Mouse (Mus musculus) thymus, postnatal 0 days (tissue): ENCODE data around the gene Igsf11. TPM values are rescaled to one million over a fixed set of nuclear protein-coding genes. Genes with fewer than 3 reads are reported as not detected.

ENCODE experiments used
- polyA plus RNA-seq: library from polyadenylated mRNA; unstranded; fragments of >200 nt; fragmentation: Nextera tagmentation; extraction: Ambion mirVana; gene quantifications from 2 replicates; pipeline ENCODE4 v1.2.1, GENCODE M21; 2015

Gene Igsf11
- polyA plus RNA-seq, 1 experiment from 2014 or later, result not detected

Other genes with a start within 250 kb of the Igsf11 start
- 3.9 and 5.7 TPM in 2 replicates for gene Arhgap31, start 179.4 kb upstream of the Igsf11 start, polyA plus RNA-seq
- gene B4galt4, start 150.4 kb upstream of the Igsf11 start, polyA plus RNA-seq, result 8.3 and 8.4 TPM in 2 replicates
- 1.7 and 6.4 TPM in 2 replicates for gene Upk1b, start 92.3 kb upstream of the Igsf11 start, polyA plus RNA-seq
- not detected in 2 replicates for gene 4930435E12Rik, start 63.9 kb upstream of the Igsf11 start, polyA plus RNA-seq